Mouse (Mus musculus) urinary bladder, adult 18-20 months (tissue): ENCODE measurements around the gene Pgam2.

Experiments
- DNase-seq, 2 experiments: peaks; one replicate each; pipeline ENCODE4 v3.0.0; 2022; ENCODE audit warnings: low spot score in 2 of 2, mixed read lengths in 2 of 2

Pgam2 gene

GRCm38 (mm10) chr11:5778481-5778880 lies 25.1 kb downstream of the Pgam2 start:
- DNase-seq: no peak

- peak in 1 of 2 experiments; percentile 23 for DNase-seq
Measured at GRCm38 (mm10) chr11:5766019-5766418, 37.5 kb downstream of the Pgam2 start.

GRCm38 (mm10) chr11:5762633-5762982 lies 40.9 kb downstream of the Pgam2 start:
- DNase-seq: no peak

DNA sequence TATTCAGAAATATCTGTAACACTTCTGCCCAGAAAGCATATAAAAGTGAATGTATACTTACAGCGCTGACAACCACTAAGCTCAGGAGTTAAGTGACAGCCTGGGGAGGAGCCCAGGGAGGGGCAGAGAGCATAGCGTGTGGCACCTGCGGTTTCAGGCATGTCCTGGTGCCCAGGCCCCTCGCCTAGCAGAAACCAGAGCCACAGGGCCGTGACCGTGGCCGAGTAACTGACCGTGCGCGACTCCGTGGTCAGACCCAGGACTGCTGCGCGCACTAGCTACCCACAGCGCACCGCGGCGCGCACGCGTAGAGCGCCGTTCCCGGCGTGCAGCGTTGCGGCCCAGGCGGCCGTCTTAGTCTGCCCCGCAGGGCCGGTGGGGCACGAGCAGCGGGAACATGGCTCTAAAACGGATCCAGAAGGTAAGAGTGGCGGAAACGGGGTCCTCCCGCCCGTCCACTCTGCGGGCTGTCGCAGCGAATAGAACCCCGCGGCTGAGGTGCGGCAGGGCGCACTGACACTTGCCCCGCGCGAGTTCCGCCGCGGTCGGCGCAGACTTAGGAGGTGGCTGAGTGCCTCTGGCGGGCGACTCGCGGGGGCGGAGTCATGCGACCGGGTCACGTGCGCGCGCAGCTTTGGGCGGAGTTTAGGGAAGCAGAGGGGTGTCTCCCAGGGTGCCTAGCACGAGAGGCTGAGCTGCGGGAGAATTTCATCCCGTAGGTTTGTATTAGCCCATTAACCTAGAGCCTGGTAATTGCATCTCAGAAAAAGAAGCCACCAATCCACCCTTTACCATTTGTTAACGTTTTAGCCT lies 41.5 kb downstream of the Pgam2 start, which contains the start of gene Urgcp:
TSS of gene Urgcp (minus strand) at position 557 of the 813 bp plus-strand sequence.
- DNase-seq: peak; percentile 89 to 95

- no peak for DNase-seq
Measured at GRCm38 (mm10) chr11:5753755-5754154, 49.8 kb downstream of the Pgam2 start.
